Mouse (Mus musculus) urinary bladder, postnatal 25 days (tissue): ENCODE measurements around the gene L3mbtl3.

Source experiments
- DNase-seq: peaks from one replicate; pipeline ENCODE4 v3.0.0; 2022; ENCODE audit warnings: low spot score

The L3mbtl3 gene

GRCm38 (mm10) chr10:26243203-26243602 is 132.6 kb downstream of the L3mbtl3 start:
- no peak for DNase-seq

- no peak for DNase-seq
These were observed 136.7 kb downstream of the L3mbtl3 start for GRCm38 (mm10) chr10:26239090-26239489.

GRCm38 (mm10) chr10:26238559-26238958 is 137.2 kb downstream of the L3mbtl3 start:
- DNase-seq, result no peak

- DNase-seq, result no peak
These were observed 143.6 kb downstream of the L3mbtl3 start for GRCm38 (mm10) chr10:26232071-26232653.

- no peak for DNase-seq
These were observed 146.3 kb downstream of the L3mbtl3 start, which contains the start of gene Samd3 for GRCm38 (mm10) chr10:26229488-26229887. Gene Samd3 (plus strand): TSS chr10:26229707.

- no peak for DNase-seq
These were observed 147.6 kb downstream of the L3mbtl3 start for GRCm38 (mm10) chr10:26228187-26228586.

- DNase-seq, result no peak
These were observed 149.0 kb downstream of the L3mbtl3 start for GRCm38 (mm10) chr10:26226734-26227133.

- DNase-seq, result no peak
These were observed 149.5 kb downstream of the L3mbtl3 start for GRCm38 (mm10) chr10:26226241-26226640.
